Mouse (Mus musculus): ENCODE data around the gene Mrpl48.

The Mrpl48 gene

DNA sequence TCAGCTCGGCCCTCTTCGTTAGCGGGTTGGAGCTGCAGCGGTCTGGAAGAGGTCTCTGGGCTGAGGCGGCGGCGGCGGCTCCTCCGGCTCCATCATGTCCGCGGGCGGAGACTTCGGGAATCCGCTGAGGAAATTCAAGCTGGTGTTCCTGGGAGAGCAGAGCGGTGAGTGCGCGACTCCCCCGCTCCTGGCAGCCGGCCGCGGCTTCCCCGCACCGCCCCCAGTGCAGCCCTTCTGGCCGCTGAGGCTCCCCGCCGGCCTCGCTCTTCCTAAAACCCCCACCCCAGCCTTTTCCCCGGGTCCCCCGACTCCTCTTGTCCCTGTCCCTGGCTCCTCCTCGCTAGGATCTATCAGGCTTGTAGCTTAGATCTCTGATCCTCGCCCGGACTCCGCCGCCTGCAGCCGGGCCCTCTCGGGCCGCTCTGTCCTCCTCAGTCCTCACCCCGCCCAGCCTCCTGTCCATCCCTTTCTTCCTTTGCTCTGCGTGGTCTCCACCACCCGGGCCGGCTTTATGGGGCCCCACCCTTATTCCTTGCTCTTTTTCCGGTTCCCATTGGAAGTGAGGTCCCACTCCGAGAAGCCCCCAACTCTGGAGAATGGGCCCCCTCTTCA lies at the start of gene Mrpl48:
Gene Mrpl48, minus strand, starts transcription at position 172 of the 612 bp plus-strand sequence.
- DNase-seq (ENCODE audit: low read depth, low spot score), result peak; percentile 18

DNA sequence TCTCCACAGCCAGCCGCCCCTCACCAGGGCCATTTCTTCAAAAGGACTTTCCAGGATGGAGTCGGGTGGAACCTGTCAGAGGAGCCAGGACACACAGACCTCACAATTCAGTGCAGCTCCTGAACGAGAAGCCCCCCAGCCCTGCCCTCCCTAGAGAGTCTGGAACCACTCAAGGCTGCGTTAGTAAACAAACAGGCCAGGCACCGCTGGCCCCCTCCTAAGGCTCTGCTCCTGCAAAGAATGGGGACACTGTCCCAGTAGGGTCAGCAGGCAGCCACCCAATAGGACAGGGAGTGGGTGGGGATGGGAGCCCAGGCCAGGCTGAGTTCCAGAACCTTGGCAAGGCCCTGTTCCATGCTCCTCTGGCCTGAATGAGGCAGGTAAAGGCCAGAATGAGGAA lies 48.6 kb upstream of the Mrpl48 start:
- DNase-seq (ENCODE audit: low read depth, low spot score), result no peak

DNA sequence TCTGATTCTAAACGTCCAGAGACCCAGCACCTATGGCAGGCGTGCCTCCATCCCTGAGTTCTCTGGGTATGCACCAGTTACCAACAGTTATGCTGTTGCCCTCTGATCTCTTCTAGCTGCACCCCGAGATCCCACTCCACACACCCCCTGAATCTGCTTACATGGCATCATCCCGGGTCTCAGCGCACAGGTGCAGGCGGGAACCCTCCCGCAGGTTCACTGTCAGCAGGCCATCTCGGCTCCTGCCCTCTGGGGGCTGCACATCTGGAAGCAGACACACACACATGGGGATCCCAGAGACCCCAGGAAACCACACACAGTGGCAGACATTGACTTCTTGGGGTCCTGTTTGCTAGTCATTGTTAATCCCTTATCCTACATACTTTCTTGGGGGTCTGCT lies 46.3 kb upstream of the Mrpl48 start:
- DNase-seq (ENCODE audit: low read depth, low spot score), result no peak

DNA sequence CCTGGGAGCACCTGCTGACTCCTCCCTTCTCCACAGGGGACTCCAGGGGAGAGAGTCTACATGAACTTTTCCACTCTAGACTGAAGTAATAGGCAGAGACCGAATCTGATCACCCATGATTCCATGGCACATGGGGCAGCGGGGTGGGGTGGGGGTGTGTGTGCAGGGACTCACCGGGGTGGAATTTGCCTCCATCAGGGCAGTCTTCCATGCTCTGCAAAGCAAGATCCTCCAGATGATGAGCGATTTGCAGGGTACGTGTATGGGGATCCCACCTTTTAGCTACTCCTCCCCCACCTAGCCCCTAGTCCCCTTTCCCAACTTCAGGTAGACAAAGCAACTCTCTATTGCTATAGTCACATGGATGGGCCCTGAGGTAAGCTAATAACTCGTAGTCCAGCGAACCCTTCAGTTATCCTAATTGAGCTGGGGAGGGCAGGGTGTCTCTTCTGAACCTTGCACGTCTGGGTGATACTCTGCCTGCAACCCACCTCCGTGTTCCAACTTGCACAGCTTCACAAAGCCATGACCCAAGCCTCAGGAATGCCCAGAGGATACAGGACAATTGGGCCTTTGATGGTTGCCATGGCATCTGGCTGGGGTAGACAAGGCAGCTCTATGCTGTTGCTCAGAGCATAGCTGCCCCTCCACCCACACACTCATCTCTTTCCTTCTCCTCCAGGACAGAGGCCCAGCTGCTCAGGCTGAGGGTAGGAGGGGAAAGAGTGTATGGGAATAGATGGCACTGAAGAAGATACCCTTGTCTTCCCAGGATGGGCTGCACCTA lies 45.6 kb upstream of the Mrpl48 start:
- DNase-seq (ENCODE audit: low read depth, low spot score), result no peak

DNA sequence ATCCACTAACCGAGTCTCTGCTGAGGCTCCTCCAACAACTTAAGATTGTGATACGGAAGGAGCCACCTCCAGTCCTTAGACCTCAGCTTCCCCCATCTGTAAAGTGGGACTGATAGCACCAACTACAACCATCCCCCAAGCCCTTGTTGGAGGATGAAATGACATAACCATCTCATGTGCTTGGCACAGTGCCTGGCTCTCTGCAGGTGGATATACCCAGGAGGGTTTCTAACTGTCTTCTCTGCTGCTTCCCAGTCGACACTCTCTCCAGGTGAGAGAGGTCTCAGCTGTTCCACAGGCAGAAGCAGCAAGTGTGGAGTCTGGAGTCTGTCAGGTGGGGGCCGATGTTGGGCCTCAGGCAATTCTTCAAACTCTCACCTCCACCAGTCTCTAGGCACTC lies 42.9 kb upstream of the Mrpl48 start:
- DNase-seq (ENCODE audit: low read depth, low spot score), result no peak

DNA sequence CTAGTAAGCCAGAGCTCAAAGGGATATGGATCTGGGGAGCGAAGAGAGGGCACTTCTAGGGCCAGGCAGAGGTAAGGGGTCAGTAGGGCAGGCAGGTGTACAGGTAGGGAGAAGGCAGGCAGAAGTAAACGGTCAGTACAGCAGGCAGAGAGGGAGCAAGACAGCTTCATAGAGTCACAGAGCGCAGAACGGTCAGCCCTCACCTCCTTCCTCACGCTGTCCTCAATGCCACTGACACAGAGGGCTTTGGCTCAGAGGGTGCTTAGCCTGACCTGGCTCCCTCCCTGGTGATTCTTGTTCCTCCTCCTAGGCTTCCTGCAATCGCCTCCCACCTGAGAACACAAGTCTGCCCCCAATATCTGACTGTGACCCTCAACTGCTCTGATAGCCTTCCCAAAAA lies 42.3 kb upstream of the Mrpl48 start:
- DNase-seq (ENCODE audit: low read depth, low spot score), result no peak

DNA sequence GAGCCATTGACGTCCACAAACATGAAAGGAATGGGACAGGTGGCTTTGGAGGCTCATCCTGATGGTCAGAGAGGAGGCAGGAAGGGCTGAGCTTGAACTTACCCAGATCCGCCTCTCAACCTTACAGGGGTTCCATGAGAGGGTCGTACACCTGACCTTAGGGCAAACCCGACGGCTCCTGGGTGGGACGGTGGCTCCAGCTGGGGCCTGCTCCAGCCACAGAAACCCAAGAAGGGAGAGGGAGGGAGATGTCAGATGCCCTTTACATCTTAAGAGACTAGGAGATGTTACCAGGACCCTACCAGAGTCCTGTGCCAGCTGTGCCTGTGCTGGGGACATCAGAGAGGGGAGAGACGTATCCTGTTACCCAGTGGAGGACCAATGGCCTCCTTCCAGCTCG lies 41.7 kb upstream of the Mrpl48 start:
- DNase-seq (ENCODE audit: low read depth, low spot score), result no peak

DNA sequence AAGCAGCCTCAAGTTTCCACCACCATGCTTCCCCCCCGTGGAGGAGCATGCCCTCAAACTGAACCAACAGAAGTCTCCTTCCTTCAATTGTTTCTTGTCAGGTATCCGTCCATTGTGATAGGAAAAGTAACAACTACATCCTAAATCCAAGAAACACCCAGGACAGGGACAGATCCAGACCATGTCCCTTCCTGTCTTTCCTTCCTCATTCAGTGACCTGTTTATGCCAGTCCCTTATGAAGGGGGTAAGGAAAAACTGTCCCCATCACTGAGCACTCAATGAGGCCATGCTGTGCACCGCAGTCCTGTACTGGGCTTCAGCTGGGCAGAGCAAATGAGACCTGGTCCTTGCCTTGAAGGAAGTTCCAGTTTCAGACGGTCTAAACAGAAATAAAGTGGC lies 41.0 kb upstream of the Mrpl48 start:
- DNase-seq (ENCODE audit: low read depth, low spot score), result no peak

DNA sequence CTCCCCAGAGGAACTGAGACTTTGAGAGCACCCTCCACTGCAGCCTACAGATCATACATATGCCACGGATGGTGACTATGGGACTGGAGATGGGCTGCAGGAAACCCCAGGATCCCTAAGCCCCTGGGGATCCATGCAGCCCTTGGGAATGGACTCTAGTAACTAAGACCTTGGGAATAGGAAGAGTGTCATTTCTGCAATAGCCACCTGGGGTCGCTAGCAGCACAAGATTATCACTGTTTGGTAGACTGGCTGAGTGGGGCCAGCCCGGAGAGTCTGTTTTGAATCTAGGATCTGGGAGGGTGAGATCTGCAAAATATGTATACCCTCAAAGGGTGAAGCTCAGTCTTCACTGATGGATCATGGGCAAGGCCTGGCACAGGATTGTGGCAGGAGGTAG lies 37.0 kb upstream of the Mrpl48 start:
- peak; percentile 73 for DNase-seq (ENCODE audit: low read depth, low spot score)

DNA sequence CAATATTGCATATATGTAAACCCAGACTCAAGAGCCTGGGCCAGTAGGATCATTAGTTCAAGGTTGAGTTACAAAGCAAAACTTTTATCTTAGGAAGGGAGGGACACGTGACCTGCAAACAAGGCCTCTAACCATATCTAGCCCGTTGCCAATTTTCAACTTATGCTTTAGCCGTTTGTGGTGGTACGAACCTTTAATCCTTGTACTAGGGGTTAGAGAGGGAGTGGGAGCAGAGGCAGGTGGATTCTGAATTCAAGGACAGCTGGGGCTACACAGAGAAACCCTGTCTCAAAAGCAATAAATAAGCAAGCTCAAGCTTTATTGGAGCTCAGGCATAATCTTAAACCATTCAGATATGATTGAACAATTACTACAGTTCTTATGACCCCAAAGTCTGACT lies 34.3 kb upstream of the Mrpl48 start:
- DNase-seq (ENCODE audit: low read depth, low spot score), result no peak

DNA sequence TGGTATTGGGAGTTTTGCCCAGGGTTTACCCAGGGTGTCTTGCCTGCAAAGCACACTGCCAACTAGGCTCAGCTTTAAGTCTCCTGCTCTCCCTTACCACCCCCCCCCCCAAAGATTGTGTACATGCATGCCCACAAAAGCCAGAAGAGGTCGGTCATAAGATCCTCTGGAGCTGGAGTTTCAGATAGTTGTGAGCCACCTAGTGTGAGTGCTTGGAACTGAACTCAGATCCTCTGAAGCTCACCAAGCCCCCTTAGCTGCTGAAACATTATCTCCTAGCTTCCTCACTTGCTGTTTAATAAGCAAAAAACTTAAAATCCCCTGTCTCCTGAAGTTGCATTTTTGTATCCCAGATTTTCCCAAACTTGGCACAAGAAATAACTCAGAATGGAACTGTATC lies 29.6 kb upstream of the Mrpl48 start:
- peak; percentile 61 for DNase-seq (ENCODE audit: low read depth, low spot score)

DNA sequence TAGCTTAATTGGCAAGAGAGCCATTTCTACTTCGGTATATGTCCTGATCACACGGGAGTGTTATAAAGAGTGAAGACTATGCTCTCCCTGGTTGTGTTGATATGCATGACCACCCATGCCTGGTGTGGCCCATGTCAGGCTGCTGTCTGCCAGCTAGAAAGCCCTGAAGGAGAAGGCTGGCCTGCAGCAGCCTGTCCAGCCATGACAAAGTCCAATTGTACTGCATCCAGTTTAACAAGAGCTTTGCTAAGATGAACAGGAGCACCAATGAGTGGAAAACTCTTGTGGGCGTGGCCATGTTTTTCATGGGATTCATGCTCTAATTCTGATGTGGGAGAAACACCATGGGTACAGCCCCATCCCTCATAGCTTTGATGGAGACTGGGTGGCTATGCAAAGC lies 16.4 kb upstream of the Mrpl48 start:
- DNase-seq (ENCODE audit: low read depth, low spot score), result no peak

DNA sequence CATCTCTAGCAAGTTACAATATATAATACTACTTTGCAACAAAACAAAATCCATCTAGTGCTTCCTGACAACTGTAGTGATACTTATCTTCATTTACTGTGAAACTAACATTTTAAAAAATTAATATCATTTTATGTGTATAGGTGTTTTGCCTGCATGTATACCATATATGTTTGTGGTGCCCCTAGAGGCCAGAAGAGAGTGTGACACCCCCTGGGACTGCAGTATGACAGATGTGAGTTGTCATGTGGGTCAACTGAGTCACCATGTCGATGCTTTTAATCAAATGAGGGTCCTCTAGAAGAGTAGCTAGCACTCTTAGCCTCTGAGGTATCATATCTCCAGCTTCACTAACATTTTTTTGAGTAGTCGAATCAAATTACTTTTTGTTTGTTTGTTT lies 14.2 kb upstream of the Mrpl48 start:
- no peak for DNase-seq (ENCODE audit: low read depth, low spot score)

DNA sequence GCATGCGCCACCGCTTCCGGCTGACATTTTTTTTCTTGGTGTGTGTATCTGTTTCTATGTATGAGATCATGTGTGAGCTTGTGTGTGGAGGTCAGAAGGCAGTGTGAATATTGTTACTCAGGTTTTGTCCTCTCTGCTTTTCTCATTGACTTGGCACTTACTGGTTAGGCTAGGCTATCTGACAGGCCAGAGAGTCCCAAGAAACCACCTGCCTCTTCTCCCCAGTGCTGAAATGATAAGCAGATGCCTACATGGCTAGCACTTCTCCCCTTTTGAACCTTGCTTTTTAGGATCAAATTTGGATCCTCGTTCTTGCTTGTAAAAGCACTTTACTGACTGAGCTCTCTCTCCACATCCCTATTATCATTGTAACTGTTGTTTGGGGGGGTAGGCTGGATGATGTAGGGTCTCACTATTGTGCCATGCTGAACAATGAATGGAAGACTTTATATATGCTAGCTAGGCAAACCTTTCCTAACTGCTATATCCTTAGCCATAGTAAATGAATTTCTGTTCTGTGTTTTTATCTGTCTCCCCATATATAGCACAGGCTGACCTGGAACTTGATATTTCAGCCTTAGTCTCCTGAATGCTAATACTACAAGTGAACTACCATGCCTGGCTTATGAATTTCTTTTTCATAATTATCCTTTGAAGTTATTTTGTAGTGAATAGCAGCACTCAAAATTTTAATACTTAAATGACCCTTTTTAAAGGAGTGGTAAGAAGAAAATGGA lies 8.2 kb upstream of the Mrpl48 start:
- no peak for DNase-seq (ENCODE audit: low read depth, low spot score)

DNA sequence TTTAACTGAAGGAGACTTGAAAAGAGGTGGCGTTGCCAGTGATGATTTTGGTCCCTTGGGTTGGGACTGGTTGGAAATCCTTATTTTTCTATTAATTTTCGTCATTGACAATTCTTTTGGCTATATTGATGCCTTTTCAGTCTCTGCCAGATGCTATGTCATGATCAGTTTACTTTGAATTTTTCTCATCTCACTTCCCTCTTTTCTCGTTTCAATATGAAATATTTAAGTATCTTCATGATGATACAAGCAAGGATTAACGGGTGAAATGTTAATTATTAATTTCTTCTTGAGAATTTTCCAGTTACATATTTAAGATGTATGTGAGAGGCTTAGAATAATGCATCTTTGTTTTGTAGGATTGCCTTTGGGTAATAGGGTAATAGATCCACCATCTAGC lies 809 bp upstream of the Mrpl48 start:
- DNase-seq (ENCODE audit: low read depth, low spot score), result no peak

DNA sequence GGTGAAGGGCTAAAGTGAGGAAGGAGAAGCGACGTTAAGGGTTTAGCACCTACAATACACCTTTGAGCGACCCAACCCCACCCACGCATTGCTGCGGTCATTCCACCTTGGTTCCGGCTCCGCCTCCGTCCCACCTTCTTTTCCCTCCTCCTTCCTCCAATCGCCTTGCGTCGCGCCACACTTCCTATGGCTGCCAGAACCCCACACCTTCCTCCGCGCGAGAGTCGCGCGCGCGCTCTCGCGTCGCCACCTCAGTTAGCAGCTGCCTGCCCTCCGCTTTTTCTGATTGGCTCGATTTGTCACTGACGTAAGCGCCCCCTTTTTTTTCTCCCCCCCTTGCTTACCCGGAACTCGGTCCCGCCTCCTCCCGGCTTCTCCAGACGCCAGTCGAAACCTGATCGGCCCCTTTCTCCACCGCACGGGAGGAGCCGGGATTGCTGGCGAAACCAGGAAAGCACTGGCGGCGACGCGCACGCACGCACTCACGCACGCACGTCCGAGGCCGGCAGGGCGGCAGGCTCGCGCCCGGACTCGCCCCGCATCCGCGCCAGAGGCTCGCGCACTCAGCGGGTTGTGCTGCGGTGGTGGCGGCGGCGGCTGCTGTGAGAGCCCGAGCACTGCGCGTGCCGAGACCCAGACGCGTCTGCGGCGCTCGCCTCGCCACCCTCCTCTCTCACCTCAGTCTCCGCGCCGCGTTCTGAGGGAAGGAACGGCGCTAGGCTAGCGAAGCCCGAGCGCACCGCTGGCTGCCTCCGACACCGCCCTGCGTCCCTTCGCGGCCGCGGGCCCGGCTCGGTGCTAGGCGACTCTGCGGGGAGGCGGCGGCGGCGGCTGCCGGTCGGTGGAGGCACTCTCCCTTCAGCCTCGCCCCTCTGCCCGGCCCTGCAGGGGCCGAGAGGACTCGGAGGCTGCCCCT lies 629 bp downstream of the Mrpl48 start, which contains the start of gene Rab6a:
Gene Rab6a, plus strand, starts transcription at position 197 of the 916 bp plus-strand sequence.
- peak; percentile 99 for DNase-seq (ENCODE audit: low read depth, low spot score)

DNA sequence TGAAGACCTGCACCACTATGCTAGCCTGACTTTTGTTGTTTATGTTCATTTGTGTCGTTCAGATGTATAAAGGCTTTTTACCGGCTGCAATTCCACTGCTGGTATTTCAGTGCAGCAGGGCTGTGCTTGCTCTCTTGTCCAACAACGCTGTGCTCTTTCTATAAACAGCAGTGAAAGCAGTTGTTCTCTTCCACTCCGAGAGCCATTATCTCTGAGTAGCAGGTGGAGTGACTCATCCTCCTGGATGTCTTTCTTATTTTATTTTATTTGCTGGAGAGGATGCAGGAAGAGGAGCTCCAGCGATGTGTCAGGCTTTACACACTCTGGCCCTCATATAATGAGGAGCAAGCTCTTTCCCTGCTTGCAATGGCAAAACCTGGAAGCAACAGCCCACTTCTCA lies 7.9 kb downstream of the Mrpl48 start:
- DNase-seq (ENCODE audit: low read depth, low spot score), result no peak

DNA sequence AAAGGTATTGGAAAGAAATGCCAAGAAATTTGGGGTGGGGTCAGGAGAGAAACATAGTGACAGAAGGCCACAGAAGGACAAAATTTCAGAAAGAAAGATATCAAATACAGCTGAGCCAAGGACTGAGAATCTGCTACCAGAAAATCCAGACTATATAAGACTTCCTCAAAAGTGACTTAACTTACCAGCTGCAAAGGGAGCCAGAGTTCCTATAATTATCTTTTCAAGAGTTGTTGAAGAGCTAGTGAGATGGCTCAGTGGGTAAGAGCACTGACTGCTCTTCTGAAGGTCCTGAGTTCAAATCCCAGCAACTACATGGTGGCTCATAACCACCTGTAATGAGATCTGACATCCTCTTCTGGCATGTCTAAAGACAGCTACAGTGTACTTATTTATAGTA lies 14.8 kb downstream of the Mrpl48 start:
- no peak for DNase-seq (ENCODE audit: low read depth, low spot score)

DNA sequence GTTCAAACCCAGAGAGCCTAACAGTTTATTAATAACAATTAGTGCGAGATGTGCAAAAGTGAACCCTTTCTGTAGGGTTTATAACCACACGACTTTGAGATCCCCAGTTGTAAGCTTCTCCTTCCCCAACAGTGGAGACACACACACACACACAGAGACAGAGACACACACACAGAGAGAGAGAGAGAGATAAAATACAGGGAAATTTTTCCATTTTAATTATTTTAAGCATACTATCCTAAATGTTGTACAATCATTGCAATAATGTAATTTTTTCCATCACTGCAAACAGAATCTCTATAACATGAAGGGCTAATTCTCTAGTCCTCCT lies 16.6 kb downstream of the Mrpl48 start:
- DNase-seq (ENCODE audit: low read depth, low spot score), result no peak

DNA sequence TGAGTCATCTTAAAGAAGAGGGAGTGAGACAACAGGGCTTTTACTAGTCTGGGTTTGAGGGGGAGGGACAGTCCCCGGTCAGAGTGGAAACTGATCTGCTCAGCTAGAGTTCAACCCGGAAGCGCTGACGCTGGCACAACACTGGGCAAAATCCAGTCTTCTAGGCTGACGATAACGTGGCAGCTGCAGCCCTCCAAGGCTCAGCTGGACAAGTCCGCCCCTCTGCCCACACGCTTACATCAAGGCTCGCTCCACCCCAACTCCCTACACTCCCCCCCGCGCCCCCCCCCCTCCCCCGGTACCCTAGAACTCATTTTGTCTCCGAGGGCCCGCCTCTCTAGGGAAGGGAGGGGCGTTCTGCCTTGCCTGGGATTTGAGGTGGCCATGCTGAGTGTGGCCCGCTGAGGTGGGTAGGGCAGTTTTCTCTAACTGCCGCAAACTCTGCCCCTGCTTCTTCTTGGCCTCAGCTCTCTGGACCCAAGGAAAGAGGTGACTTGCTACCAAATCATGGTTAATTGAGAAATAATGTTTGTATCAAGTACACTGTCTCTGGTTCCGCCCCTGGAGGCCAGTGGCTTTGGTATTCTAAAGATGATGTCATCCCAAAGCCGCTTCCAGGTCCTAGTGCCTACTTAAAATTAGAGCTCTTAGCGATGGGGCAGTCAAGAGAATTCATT lies 17.1 kb downstream of the Mrpl48 start:
- DNase-seq (ENCODE audit: low read depth, low spot score), result peak; percentile 60

DNA sequence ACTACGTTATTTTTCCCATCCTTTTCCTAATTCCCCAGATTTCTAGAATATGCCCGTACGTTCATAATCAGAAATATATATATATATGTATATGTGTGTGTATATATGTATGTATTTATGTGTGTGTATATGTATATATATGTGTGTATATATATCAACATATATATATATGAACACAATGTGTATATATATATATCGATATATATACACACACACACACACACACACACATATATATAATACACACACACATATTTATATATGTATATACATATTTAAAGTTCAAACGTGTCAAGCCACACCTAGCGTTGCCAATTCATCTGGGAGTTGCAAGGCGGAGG lies 17.6 kb downstream of the Mrpl48 start:
- DNase-seq (ENCODE audit: low read depth, low spot score), result no peak
